Mouse (Mus musculus): ENCODE measurements around the gene Eif4g3. TPM values are rescaled to one million over a fixed set of nuclear protein-coding genes. Genes with fewer than 3 reads are reported as not detected.
"Not testable (repeated sequence)": the region's sequence is repeated elsewhere in the genome, so short reads cannot be mapped to it uniquely, and the experiment has no call there.

Eif4g3 gene
- total and polyA plus RNA-seq, 3 experiments, result 22.8 to 63.7 TPM; not detected in 1

GRCm38 (mm10) chr4:137964585-137964930, 28.3 kb upstream of the Eif4g3 start:
- no peak for TF ChIP-seq ZKSCAN1 (IDR thresholded peaks at IDR 0.05; ENCODE audit: low read depth, low read length)
- no peak for TF ChIP-seq POLR2AphosphoS2 (IDR thresholded peaks at IDR 0.05; ENCODE audit: low read length)
- TF ChIP-seq MAX (IDR thresholded peaks at IDR 0.05; ENCODE audit: low read length), result no peak
- TF ChIP-seq SIN3A (IDR thresholded peaks at IDR 0.05; ENCODE audit: low read length), result no peak
- TF ChIP-seq MYC (IDR thresholded peaks at IDR 0.05; ENCODE audit: low read depth, low read length), result no peak
- no peak for DNase-seq (ENCODE audit: low read depth, low spot score)
- Histone ChIP-seq H3K4me1 (ENCODE audit: control insufficient read depth in 1 of 2, insufficient read depth in 2 of 2, low read length in 2 of 2) (peaks cover 2 to 8% of the 10 kb centered on the region in 2 experiments; a peak in 2 of 4 replicates), H3K27ac (ENCODE audit: control insufficient read depth, low read depth, low read length) (no peak overlapping the region), H3K4me3 (ENCODE audit: control insufficient read depth in 1 of 2, insufficient read depth in 1 of 2, low read depth in 2 of 2, low read length in 2 of 2) (no peak overlapping the region), H3K27me3 (ENCODE audit: control insufficient read depth in 1 of 2, insufficient read depth in 2 of 2, low read length in 2 of 2) (no peaks in the 10 kb centered on the region), H3K79me2 (ENCODE audit: control insufficient read depth, insufficient read depth, low read length, poor library complexity) (no peaks in the 10 kb centered on the region), H3K9me3 (replicated peaks; ENCODE audit: insufficient read depth, low read length) (no peaks in the 10 kb centered on the region), H3K36me3 (ENCODE audit: control insufficient read depth in 1 of 2, insufficient read depth in 2 of 2, low read length in 2 of 2) (no peaks in the 10 kb centered on the region), H3K9ac (ENCODE audit: control insufficient read depth, low read depth, low read length, poor library complexity, severe bottlenecking) (no peak overlapping the region)

DNA sequence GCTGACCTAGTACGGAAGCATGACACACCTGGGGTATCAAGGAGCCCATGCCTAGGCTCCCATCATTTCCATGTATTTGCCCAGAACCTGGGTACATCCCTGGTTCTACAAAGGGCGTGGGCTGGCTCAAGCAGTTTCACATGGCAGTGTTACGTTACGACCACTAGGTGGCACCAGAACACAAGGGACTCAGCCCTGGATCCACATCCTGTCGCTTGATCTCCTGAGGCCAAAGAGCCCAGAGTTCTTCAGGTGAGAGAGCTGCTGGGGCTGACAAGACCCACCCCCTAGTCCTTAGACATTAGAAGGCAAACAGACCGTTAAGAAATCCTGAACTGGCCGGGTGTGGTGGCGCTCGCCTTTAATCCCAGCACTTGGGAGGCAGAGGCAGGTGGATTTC, 24.6 kb upstream of the Eif4g3 start:
- no peak overlapping the region for H3K27ac ChIP-seq (ENCODE audit: control insufficient read depth, low read depth, low read length)
- DNase-seq (ENCODE audit: low read depth, low spot score), result peak; percentile 86
- TF ChIP-seq ZC3H11A (IDR thresholded peaks at IDR 0.05; ENCODE audit: low read depth, low read length), result peak; percentile 87
- peak; percentile 64; the same call in 1 of the 2 replicates for TF ChIP-seq MYC (IDR thresholded peaks at IDR 0.05; ENCODE audit: low read depth, low read length)
- peak; percentile 91 for TF ChIP-seq RAD21 (IDR thresholded peaks at IDR 0.05; ENCODE audit: low read depth, low read length)
- no peak for TF ChIP-seq MYB (IDR thresholded peaks at IDR 0.05; ENCODE audit: low read depth, low read length)
- TF ChIP-seq E2F4 (IDR thresholded peaks at IDR 0.05; ENCODE audit: borderline replicate concordance, low read depth, low read length), result no peak
- TF ChIP-seq SMC3 (IDR thresholded peaks at IDR 0.05; ENCODE audit: low read depth, low read length), result peak; percentile 80
- TF ChIP-seq ZMIZ1 (IDR thresholded peaks at IDR 0.05; ENCODE audit: low read depth, low read length), result no peak
- TF ChIP-seq CTCF (IDR thresholded peaks at IDR 0.05 in 2 of 3, conservative IDR thresholded peaks at IDR 0.05 in 1 of 3; ENCODE audit: control insufficient read depth in 1 of 3, insufficient read depth in 1 of 3, low read depth in 2 of 3, low read length in 3 of 3, poor library complexity in 1 of 3, severe bottlenecking in 1 of 3), result peak; percentile 80 to 88 (median 83)
- no peak for TF ChIP-seq MEF2A (IDR thresholded peaks at IDR 0.05; ENCODE audit: extremely low read depth, insufficient replicate concordance, low read depth, low read length, poor library complexity, severe bottlenecking)
- TF ChIP-seq SIN3A (IDR thresholded peaks at IDR 0.05; ENCODE audit: low read length), result peak; percentile 28; the same call in 1 of the 2 replicates
- H3K36me3 ChIP-seq (ENCODE audit: control insufficient read depth in 1 of 2, insufficient read depth in 2 of 2, low read length in 2 of 2), result no peaks in the 10 kb centered on the region
- H3K4me1 ChIP-seq (ENCODE audit: control insufficient read depth in 1 of 2, insufficient read depth in 2 of 2, low read length in 2 of 2), result no peaks in the 10 kb centered on the region
- H3K9me3 ChIP-seq (replicated peaks; ENCODE audit: insufficient read depth, low read length), result no peaks in the 10 kb centered on the region
- no peak overlapping the region for H3K9ac ChIP-seq (ENCODE audit: control insufficient read depth, low read depth, low read length, poor library complexity, severe bottlenecking)
- no peaks in the 10 kb centered on the region for H3K79me2 ChIP-seq (ENCODE audit: control insufficient read depth, insufficient read depth, low read length, poor library complexity)
- no peaks in the 10 kb centered on the region for H3K27me3 ChIP-seq (ENCODE audit: control insufficient read depth in 1 of 2, insufficient read depth in 2 of 2, low read length in 2 of 2)
- no peak overlapping the region for H3K4me3 ChIP-seq (ENCODE audit: control insufficient read depth in 1 of 2, insufficient read depth in 1 of 2, low read depth in 2 of 2, low read length in 2 of 2)

DNA sequence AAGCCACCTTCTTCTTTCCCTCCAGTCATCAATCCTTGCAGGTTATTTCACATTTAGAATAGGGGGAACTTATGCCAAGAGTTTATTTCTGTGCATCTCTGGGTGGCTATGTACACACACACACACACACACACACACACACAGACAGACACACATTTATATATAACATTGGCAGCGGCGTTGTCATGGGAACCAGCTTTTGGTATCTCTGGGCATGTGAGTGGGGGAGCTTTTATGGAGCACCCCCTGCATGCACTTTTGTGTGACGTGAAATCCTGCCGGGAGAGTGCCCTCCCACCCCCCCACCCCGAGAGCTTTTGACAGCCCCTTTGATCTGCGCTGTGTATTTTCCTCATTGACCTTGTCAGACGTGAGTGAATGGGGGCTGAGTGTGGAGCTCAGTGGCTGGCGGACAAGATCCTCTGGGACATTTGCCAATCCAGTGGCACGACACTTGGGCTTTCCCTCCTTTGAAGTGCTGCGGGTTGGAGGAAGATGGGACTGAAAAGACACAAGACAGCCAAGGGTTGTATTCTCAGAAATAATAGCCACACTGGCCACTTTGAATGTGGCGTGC, 22.1 kb upstream of the Eif4g3 start:
- not testable (repeated sequence) for H3K4me1 ChIP-seq (ENCODE audit: control insufficient read depth in 1 of 2, insufficient read depth in 2 of 2, low read length in 2 of 2); DNase-seq (ENCODE audit: low read depth, low spot score); H3K9ac ChIP-seq (ENCODE audit: control insufficient read depth, low read depth, low read length, poor library complexity, severe bottlenecking); H3K27me3 ChIP-seq (ENCODE audit: control insufficient read depth in 1 of 2, insufficient read depth in 2 of 2, low read length in 2 of 2); H3K36me3 ChIP-seq (ENCODE audit: control insufficient read depth in 1 of 2, insufficient read depth in 2 of 2, low read length in 2 of 2); H3K79me2 ChIP-seq (ENCODE audit: control insufficient read depth, insufficient read depth, low read length, poor library complexity); H3K27ac ChIP-seq (ENCODE audit: control insufficient read depth, low read depth, low read length); H3K4me3 ChIP-seq (ENCODE audit: control insufficient read depth in 1 of 2, insufficient read depth in 1 of 2, low read depth in 2 of 2, low read length in 2 of 2); H3K9me3 ChIP-seq (replicated peaks; ENCODE audit: insufficient read depth, low read length)

DNA sequence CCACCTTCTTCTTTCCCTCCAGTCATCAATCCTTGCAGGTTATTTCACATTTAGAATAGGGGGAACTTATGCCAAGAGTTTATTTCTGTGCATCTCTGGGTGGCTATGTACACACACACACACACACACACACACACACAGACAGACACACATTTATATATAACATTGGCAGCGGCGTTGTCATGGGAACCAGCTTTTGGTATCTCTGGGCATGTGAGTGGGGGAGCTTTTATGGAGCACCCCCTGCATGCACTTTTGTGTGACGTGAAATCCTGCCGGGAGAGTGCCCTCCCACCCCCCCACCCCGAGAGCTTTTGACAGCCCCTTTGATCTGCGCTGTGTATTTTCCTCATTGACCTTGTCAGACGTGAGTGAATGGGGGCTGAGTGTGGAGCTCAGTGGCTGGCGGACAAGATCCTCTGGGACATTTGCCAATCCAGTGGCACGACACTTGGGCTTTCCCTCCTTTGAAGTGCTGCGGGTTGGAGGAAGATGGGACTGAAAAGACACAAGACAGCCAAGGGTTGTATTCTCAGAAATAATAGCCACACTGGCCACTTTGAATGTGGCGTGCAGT, 17.9 kb upstream of the Eif4g3 start:
- not testable (repeated sequence) for H3K79me2 ChIP-seq (ENCODE audit: control insufficient read depth, insufficient read depth, low read length, poor library complexity); H3K36me3 ChIP-seq (ENCODE audit: control insufficient read depth in 1 of 2, insufficient read depth in 2 of 2, low read length in 2 of 2); DNase-seq (ENCODE audit: low read depth, low spot score); H3K9me3 ChIP-seq (replicated peaks; ENCODE audit: insufficient read depth, low read length); H3K4me1 ChIP-seq (ENCODE audit: control insufficient read depth in 1 of 2, insufficient read depth in 2 of 2, low read length in 2 of 2); H3K27ac ChIP-seq (ENCODE audit: control insufficient read depth, low read depth, low read length); H3K4me3 ChIP-seq (ENCODE audit: control insufficient read depth in 1 of 2, insufficient read depth in 1 of 2, low read depth in 2 of 2, low read length in 2 of 2); H3K27me3 ChIP-seq (ENCODE audit: control insufficient read depth in 1 of 2, insufficient read depth in 2 of 2, low read length in 2 of 2); H3K9ac ChIP-seq (ENCODE audit: control insufficient read depth, low read depth, low read length, poor library complexity, severe bottlenecking)

- H3K27me3 ChIP-seq (ENCODE audit: control insufficient read depth in 1 of 2, insufficient read depth in 2 of 2, low read length in 2 of 2); H3K9me3 ChIP-seq (replicated peaks; ENCODE audit: insufficient read depth, low read length); H3K79me2 ChIP-seq (ENCODE audit: control insufficient read depth, insufficient read depth, low read length, poor library complexity); H3K27ac ChIP-seq (ENCODE audit: control insufficient read depth, low read depth, low read length); H3K4me1 ChIP-seq (ENCODE audit: control insufficient read depth in 1 of 2, insufficient read depth in 2 of 2, low read length in 2 of 2); H3K36me3 ChIP-seq (ENCODE audit: control insufficient read depth in 1 of 2, insufficient read depth in 2 of 2, low read length in 2 of 2); H3K4me3 ChIP-seq (ENCODE audit: control insufficient read depth in 1 of 2, insufficient read depth in 1 of 2, low read depth in 2 of 2, low read length in 2 of 2); H3K9ac ChIP-seq (ENCODE audit: control insufficient read depth, low read depth, low read length, poor library complexity, severe bottlenecking); DNase-seq (ENCODE audit: low read depth, low spot score): not testable (repeated sequence)
These were observed 13.7 kb upstream of the Eif4g3 start for GRCm38 (mm10) chr4:137979066-137979644.
